Mouse (Mus musculus): Measurements from ENCODE around the gene Ccdc81.
A peak's percentile ranks its signal among the peaks of the same experiment; 100 is the strongest.

Gene Ccdc81

DNA sequence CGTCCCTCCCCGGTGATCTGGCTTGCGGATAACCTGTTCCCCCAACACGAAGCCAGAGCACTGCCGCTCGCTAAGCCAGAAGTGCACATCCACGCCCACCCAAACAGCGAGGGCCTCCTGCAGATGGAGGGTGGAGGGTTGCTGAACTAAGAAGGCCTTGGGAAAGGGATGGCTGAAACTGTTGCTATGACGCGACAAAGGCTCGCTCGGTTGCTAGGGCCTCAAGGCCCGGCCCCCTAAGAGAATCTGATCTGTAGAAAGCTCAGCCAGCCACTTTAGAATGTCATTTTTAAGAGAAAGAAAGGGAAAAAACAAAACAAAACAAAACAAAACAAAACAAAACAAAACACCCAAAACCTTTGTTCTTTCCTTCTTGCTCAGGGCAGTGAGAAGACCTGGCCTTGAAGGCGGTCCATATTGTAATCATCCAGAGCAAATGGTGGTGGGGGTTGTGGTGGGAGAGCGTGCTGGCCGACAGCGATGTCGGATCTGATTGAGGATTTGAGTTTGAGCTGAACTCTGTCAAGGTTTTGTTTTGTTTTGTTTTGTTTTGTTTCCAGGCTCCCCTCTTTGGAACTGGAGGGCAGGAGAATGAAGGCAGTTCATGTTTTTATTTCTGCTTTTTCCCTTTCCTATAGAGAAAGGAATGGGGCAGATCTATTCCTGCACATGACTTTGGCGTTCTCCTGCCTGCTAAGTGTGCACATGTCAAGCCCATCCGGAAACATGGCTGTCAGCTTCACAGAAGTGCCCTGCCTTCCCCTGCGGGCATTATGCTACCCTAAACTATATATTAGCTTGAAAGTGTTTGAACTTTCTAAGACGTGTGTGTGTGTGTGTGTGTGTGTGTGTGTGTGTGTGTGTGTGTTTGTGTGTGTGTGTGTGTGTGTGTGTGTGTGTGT is at the start of gene Ccdc81:
Gene Ccdc81 (minus strand): TSS at position 188 of the 902 bp plus-strand sequence.
- DNase-seq: no peak

DNA sequence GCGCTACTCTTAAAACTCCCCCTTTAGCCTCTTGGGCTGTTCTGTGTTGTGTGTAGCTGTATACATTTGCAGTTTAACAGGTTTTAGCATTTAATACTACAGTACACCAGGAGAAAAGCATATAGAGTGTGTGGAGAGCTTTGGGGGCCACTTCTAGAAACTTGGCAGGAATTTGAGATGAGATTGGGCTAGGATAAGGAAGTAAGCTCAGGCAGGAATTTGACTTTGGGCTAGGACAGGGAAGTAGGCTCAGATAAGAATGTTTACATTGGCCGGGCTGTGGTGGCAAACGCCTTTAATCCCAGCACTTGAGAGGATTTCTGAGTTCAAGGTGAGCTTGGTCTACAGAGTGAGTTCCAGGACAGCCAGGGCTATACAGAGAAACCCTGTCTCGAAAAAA is 46.0 kb upstream of the Ccdc81 start:
- no peak for DNase-seq

DNA sequence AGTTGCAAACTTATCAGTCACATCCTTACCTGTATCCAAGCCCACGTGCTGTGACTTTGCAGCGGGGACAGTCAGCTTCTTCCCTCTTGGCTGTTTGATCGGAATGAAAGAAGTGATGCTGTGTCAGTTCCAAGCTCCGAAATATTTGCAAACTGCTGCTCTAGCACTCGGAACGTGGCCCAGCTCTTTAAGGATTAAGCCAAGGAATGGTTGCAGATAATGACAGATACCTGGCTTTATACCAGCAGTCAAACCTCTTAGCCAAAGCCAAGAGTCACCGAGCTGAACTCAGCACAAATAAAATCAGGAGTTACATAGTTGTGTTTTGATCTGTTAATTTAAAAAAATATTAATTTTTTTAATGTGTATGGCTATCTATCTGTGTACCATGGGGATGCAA is 44.6 kb upstream of the Ccdc81 start:
- peak; percentile 17 for DNase-seq

DNA sequence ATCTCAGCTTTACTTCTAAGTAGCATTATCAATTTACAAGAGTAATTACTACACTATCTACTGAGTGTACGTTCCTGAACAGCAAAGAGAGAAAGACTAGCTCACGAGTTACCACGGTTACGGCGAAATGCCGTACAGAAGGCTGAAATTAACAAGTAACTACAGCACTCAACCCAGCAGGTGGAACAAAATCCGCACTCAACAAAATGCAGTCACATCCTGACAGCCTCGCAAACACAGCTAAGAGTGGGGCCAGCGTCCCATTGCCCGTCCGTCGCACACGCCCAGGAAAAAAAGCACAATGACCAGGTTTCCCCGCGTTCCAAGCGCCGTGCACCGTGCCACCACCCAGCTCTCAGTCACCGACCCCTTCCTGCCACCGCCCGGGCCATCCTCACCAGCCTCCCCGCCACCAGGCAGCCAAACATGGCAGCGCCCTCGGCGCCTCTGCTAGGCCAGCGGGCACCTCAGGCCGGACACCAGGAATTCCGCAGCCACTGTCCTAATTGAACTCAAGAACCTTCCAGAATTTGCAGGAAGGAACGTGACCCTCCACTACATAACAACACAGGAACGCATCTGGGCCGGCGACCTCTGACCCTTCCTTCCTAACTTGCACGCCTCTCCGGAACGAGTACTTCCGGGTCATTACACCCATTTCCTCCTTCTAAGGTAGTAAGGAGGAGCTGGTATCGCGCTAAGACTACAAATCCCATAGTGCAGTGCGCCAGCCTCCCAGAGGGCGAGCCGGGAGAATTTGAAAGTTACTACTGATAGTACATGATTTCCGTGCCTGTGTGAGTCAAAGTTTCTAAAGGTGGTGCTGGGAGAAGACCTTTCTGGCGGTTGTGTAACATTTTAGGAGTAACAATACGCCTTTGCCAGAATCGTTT is 37.4 kb upstream of the Ccdc81 start, which contains the start of gene Hikeshi:
Gene Hikeshi (minus strand): TSS at position 634 of the 893 bp plus-strand sequence.
- peak; percentile 99 for DNase-seq

DNA sequence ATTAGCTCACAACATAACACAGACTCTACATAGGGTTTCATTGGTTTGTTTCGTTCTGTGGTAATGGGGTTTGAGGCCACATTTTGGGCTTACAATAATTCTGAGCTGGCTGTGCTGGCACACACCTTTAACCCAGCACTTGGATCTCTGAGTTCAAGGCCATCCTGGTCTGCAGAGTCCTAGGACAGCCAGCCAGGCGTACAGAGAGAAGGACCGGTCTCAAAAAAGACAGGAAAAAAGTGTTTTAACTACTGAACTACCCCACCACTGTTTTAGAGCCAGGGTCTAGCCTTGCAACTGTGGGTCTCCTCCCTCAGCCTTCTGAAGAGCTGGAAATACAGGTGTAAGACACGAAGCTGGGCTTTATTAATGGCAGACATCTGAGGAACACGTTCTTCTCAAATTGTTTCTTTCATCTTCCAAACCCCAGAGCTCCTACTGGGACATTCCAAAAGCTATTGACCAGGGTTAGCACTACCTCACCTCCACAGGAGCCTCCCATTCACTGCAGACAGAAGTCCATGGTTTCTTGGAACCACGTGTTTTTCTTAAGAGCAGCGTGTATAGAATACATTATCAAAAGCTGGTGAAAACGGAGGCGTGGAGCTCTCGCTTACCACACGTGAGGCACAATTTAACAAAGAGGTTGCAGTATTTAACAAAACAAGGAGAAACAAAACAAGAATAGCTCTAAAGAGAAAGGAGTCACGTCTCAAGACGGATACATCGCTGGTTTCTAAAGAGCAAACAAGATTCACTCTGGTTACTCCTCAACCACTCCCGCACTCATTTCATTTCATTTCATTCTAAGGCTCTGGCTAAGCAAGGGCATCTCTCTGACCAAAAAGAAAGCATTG is 36.3 kb upstream of the Ccdc81 start:
- peak; percentile 11 for DNase-seq

DNA sequence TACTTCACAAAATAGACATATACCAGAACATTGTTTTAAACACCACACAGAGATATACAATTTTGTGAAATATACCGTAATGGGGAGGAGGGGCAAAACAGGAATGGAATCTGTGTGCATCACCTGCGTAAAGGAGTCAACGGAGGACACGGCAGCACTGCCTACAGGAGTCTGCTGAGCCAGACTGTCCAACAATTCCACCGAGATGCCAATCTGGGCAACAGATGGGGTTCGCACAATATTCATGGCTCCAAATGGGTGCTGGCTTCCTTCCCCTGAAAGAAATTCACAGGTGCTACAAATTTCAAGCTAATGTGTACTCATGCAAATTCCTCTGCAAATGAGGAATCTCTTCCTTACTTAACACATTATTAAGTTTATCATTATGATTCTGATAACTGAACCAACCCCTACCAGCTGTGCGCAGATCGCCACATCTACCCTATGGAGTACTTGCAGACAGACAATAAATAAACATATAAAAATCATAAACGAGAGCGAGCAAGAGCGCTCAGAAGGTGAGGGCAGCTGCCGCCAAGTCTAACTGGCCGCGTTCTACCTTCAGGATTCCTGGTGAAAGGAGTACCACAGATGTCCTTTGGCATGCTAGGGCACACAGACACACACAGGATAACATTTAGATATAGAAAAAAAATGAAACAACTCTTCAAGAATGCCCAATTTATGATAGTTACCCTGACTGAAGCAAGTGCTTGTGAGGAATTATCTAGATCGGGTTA is 20.2 kb upstream of the Ccdc81 start:
- no peak for DNase-seq

DNA sequence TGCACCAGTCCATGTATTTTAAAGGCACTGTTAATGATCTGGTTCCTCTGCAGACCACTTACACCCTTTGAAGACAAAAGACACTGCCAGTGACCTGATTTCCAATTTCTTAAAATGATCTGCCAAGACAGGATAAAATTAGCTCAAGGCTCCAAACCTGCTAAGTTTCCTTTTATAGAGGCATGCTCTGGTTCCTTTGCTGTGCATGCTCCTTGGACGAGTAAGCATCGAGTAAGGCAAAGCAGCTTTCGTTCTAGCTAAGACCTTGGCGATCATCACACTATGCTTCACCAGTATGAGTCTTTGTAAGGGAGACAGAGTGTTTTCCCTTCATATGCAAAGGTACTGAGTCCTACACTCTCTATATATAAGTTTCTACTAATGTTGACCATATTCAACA is 14.3 kb upstream of the Ccdc81 start:
- no peak for DNase-seq

DNA sequence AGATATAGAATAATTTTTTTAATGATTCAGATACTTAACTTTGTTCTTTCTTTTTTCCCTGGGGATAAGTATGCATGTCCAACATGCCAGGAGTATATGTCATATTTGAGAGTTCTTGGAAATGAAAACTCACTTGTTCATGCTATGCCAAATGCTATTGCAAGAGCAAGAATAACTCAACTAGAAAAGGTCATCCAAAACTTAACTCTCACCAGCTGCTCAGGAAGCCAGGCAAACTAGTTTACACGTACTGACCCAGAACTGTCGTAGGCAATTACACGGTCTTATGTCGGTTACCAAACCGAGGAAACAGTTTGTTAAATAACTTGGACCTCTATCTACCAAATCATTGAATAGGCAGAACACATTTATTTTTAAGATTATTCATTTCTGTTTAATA is 13.3 kb upstream of the Ccdc81 start:
- DNase-seq: no peak

DNA sequence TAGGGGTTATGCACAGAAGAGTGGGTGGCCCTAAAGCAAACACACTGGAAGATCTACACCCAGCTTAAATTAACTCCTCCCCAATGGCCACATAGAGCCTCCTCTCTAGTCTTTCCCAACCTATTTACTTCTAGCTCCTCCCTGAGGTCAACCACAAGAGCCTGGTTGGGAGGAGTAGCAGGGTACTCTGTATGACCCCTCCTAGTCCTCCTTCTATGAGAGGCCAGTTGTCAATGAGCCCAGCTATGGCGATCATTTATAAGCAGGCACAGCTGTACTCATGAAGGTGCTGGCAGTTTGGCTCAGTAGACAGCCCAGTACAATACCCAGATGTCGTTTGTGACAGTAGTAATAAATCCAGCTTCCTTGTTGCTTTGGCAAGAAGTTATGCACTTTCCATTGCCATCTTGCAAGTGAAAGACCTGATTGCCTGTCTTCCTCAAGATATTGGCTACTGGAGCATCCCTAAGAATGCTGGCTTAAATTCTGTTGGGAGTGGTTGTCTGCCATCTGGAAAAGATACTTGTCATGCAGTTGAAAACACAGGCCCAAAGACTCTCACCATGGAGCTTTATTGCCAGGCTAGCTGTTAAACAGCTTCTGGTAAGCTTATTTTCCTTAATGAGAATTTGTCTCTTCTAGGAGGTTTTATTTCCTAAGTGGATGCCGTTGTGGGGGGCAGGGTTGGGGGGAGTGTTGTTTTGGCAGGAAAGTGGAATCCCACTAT is 10.2 kb upstream of the Ccdc81 start:
- no peak for DNase-seq

DNA sequence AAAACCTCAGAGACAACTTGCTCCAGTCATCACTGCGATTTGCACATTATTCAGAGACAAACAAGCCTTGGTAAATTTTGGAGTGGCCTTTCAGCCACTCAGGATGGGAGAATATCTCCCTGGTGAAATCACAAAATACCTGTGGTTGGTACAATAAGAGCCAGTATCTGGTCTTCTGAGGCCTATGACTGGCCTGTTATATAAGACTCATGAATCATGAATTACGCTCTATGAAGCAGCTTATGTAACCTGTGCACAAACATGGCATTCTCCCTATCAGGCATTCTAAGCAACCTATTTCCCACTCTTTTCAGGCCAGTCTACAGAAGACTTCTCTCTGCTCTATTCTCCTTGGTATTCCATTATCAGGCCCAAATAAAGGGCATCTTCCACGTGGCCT is 8.9 kb upstream of the Ccdc81 start:
- DNase-seq: no peak

DNA sequence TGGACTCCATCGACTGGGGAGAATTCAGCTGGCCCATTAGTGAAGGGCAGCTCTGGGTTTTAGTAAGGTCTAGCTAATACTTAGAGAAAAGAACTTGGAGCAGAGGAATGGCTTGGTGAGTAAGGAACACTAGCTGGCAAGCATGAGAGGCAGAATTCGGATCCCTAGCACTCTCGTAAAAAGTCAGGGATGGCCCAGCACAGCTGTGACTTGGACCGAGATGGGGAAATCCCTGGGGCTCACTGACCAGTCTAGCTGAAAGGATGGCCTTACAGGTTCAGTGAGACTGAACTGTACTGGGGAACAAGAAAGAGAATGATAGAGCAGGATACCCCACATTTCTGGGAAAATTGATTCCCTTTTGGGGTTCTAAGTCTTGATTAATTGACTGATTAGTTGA is 6.3 kb upstream of the Ccdc81 start:
- peak; percentile 23 for DNase-seq

DNA sequence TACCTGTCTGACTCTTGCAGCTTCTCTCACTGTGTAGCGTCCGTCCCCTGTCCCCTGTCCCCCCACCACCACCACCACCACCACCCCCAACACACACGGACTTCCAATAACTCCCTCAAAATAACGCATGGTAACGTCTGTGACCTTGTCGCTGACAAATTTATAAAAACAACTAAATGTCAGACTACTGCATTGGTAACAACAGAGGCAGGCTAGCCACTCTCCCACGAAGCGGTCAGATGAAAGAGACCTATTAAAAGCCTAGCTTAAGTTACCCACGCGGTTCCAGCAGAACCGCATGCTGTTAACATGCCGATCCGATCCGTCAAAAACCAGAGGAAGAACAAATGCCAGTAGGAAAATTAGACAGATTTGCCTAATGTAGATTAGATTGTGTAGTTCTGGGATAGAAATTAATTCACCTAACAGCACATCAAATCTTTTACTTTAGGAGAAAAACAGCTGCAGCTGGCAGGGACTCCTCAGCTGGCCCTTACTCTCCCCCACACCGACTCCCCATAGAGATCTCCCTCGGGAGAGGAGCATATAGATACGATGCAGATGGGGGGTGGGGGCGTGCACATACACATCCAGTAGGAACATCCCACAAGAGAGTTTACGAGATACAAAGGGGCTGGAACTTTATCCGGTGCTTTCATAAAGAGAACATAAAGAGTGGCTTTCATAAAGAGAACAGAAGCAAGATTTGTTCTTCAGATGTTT is 5.6 kb upstream of the Ccdc81 start:
- no peak for DNase-seq

DNA sequence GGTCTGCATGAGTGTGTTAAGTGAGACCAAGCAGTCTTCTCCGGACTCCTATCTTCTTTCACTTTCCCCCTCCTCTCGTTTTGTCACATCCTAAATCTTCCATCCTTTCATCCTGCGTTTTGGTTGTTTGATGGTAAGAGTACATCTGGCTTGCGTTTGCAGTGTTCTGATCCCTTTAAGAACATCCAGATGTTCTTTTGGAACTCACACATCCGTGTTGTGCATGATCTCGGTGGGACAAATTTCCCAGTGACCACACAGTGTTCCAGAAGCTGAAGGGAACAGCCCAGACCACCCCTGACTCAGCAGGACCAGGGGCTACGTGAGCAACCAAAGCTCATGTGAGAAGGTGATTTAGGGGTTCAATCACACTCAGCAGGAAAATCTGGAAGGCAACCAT is 5.0 kb upstream of the Ccdc81 start:
- DNase-seq: no peak

DNA sequence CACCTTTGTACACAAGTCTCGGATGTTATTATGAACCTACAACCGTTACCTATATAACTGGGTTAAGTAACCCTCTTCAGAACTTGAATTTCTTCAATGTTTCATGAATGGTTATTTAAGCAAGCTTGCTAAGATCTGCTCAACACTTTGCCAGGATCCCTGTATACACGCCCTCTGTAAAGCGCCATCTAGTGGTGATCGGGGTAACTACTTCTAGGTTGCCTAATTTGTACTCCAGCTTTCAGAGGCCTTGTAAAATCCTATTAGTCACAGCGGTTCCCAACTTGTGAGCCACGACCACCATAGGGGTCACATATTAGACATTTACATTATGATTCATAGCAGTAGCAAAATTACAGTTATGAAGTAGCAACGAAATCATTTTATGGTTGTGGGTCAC is 4.5 kb upstream of the Ccdc81 start:
- DNase-seq: peak; percentile 76

DNA sequence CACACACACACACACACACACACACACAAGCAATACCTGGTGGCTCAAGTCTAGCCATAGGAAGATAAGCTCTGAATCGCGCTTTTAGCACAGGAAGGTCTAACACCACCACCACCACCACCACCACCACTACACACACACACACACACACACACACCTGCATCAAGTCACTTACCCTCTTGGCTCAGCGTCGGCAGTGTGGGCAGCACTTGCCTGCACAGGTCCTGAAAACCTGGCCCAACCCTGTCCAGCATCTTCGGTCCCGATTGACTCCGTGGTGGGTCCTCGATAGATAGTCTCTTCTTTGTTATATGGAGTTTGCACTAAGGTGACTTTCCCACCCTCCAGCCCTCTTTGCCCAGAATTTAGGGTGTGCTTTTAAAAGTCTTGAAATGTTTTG is 422 bp downstream of the Ccdc81 start:
- no peak for DNase-seq

DNA sequence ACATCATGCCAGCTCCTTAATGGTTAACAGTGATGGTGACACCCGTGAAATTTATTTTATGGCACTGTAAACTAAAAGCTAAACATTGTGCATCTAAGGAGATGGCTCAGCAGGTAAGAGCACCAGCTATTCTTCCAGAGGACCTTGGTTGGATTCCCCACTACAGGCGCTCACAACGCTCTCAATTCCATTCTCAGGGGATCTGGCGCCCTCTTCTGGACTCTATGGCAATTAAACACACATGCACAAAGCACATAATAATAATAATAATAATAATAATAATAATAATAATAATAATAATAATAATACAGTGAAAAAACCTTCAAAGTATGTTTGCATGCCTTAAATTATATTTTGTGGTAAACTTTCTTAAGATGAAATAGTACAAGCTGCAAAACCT is 11.6 kb downstream of the Ccdc81 start:
- DNase-seq: peak; percentile 30

DNA sequence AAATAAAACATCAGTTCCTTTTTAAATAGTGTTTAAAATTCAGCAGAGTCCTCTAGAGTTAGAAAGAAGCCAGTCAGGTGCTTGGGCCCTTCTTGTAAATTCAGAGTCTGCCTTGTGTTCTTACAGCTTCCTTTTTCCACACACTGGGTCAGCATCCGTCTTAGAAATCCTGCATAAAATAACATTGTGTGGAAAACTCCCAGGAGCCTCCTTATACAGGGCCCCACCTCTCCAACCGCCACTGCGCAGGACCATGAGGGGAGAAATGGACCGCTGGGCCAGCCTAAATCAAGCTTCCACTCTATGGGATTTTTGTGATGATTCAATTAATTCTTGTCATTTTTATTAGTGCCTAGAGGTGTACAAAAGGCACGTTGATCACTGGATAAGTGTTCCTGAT is 12.0 kb downstream of the Ccdc81 start:
- DNase-seq: no peak

DNA sequence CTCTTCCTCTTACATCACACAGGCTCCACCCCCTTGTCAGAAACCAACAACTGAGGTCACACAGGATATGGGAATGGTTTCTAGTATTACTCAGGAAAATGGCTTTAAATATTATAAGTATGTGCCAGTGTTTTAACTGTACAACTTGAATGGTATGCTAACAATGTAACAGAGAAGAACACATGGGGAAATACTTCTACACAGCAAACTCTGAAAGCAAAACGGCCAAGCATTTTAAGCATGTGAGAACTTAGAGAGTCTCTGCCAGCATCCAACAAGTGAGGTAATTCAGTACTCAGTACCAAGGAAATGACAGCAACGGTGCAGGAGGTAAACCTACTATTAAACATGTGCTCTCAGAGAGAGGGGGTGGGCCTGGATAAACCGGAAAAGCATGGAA is 18.9 kb downstream of the Ccdc81 start:
- DNase-seq: no peak

DNA sequence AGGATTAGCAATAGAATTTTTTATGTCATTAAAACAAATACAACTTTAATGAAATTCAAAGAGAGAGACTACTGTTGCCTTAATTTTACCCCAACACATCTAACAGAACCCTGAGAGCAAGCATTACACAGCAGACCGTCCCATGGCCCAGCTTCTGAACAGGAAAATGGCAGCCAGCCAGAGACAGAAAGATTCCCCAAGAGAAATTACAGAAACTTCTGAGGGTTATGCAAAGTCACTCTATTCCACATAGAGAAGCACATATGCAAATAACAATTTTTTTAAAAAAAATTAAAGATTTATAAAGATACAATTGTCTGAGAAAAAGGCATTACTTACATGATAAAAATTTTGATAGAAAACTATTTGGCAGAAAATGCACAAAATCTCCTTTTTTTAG is 23.7 kb downstream of the Ccdc81 start:
- DNase-seq: no peak

DNA sequence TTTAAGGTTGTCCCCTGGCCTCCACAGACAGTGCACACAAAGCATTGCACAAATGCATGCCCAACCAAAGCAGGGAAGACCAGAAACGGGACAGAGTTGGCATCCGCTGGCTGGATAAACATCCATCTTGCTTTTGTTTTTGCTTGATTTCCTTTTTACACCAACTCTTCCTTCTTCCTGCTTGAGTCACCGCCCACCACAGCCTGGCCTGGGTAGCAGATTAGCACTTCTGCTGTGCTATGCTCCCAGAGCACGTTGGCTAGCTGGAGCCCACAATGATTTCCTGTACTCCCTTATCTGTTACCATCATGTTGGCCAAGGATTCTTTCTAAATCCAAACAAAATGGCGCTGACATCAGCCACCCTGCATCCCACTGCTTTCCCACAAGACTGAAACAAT is 36.2 kb downstream of the Ccdc81 start:
- no peak for DNase-seq

DNA sequence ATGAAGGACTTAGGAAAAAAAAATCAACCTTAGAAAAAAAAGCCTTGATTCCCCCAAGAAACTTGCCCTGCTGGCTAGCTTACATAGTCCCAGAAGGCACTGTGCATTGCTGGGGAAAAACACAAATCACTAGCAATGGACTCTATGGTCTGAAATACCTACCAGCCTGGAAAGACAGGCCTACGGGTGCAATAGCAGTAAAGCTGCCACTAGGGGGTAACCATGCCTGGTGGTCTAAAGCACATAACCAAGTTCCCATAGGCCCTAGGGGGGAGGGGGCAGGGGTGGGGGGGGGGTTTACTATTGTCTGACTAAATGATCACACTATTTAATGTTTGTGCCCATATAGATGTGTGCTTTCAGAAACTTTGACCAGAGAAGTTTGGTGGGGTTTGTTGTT is 38.7 kb downstream of the Ccdc81 start:
- no peak for DNase-seq

Measured in kidney, adult 9 months (tissue).